Mouse (Mus musculus) heart, adult 2 months (tissue): ENCODE measurements around the gene Plxnc1. TPM values are rescaled to one million over a fixed set of nuclear protein-coding genes. Genes with fewer than 3 reads are reported as not detected.
A peak's percentile ranks its signal among the peaks of the same experiment; 100 is the strongest.

Experiments
- DNase-seq, 2 experiments: peaks; one replicate each; pipeline ENCODE4 v3.0.0; 2021
- H3K27ac ChIP-seq: fragments of 200-600 bp; 2 replicates; pipeline ENCODE4 v1.8.1; 2022
- H3K27me3 ChIP-seq: fragments of 200-500 bp; 2 replicates; pipeline ENCODE4 v1.6.1; 2012; ENCODE audit warnings: mild to moderate bottlenecking, low read length, inconsistent platforms, mixed read lengths; ENCODE audit not compliant: control insufficient read depth, insufficient read depth
- H3K36me3 ChIP-seq: fragments of 200-500 bp; 2 replicates; pipeline ENCODE4 v1.6.1; 2012; ENCODE audit warnings: low read length, inconsistent platforms; ENCODE audit not compliant: control insufficient read depth, insufficient read depth
- H3K4me1 ChIP-seq: fragments of 200-500 bp; 2 replicates; pipeline ENCODE4 v1.6.1; 2011; ENCODE audit warnings: low read length; ENCODE audit not compliant: control insufficient read depth, insufficient read depth
- H3K4me3 ChIP-seq: fragments of 200-600 bp; 2 replicates; pipeline ENCODE4 v1.8.1; 2022
- H3K79me2 ChIP-seq: fragments of 200-500 bp; replicated peaks from 2 replicates; pipeline ENCODE4 v1.6.1; 2012; ENCODE audit warnings: mild to moderate bottlenecking, inconsistent platforms, low read length, moderate library complexity, mixed read lengths; ENCODE audit not compliant: control insufficient read depth, insufficient read depth
- H3K9ac ChIP-seq: fragments of 200-500 bp; 2 replicates; pipeline ENCODE4 v1.6.1; 2012; ENCODE audit warnings: low read depth, mild to moderate bottlenecking, control low read depth, inconsistent platforms, low read length, mixed read lengths
- CTCF ChIP-seq: fragments of 200-600 bp; IDR thresholded peaks from 2 replicates; pipeline ENCODE4 v1.8.1; 2022; ENCODE audit warnings: antibody characterized with exemption, mild to moderate bottlenecking, moderate library complexity
- EP300 ChIP-seq: fragments of 200-500 bp; IDR thresholded peaks from 2 replicates; pipeline ENCODE4 v1.6.1; 2011; ENCODE audit warnings: low read depth, low read length, control low read depth; ENCODE audit not compliant: insufficient read depth
- POLR2A ChIP-seq: fragments of 200-500 bp; IDR thresholded peaks from 2 replicates; pipeline ENCODE4 v1.6.1; 2011; ENCODE audit warnings: mild to moderate bottlenecking, low read depth, low read length, control low read depth; ENCODE audit not compliant: insufficient read depth
- WGBS: fragments of 180-500 bp; shearing (Covaris S2); methylation state at CpG from one replicate; pipeline ENCODE4 v1.1.7; 2018; 5-methylcytosine and 5-hydroxymethylcytosine counted together
- intact Hi-C: fragments of 180-260 bp; cut with DNase I; formaldehyde crosslinking; loops from one replicate; pipeline ENCODE4 v1.15.1; 2025
- polyA plus RNA-seq: library from polyadenylated mRNA; depleted of rRNA; stranded (reverse); fragments of >200 nt; gene quantifications from 2 replicates; pipeline ENCODE4 v1.2.3, GENCODE M21; 2012
- total RNA-seq, 2 experiments: library from RNA; stranded (reverse); gene quantifications; 2 replicates each; pipeline ENCODE4 v1.2.3; 2021

Plxnc1 gene
- total and polyA plus RNA-seq, 3 experiments: 0.84 to 2.3 (median 2.0) TPM

DNA sequence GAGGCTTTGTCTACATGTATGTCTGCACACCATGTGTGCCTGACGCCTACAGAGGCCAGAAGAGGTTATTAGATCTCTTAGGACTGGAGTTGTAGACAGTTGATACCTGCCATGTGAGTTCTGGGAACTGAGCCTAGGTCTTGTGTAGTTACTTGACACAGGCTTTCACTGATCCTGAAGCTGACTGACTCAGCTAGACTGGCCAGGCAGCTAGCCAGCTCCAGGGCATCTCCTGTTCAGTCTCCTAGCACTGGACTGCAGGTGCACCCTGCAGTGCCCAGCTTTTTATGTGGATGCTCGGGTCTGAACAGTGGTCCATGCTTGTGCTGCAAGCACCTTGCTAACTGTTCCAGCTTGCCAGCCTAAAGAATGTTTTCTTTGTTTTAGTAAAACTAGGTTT, 197.6 kb downstream of the Plxnc1 start:
- H3K79me2 ChIP-seq: no peaks in the 10 kb centered on the region
- intact Hi-C loops: no loop called here
- no peak for TF ChIP-seq EP300
- no peak for TF ChIP-seq CTCF

GRCm38 (mm10) chr10:94741459-94741858, 203.2 kb downstream of the Plxnc1 start:
- intact Hi-C loops: no loop called here
- no peak for TF ChIP-seq CTCF
- no peak for TF ChIP-seq EP300
- no peak for TF ChIP-seq POLR2A
- Histone ChIP-seq H3K27me3 (no peaks in the 10 kb centered on the region), H3K4me1 (no peaks in the 10 kb centered on the region), H3K27ac (no peak overlapping the region), H3K4me3 (no peak overlapping the region), H3K9ac (no peak overlapping the region), H3K79me2 (no peaks in the 10 kb centered on the region), H3K36me3 (no peaks in the 10 kb centered on the region)
- DNase-seq: no peak
- 96% methylated on average over 3 of the region's 3 CpGs for WGBS

More for the DNA sequence above, 197.6 kb downstream of the Plxnc1 start:
- H3K27me3 ChIP-seq: no peaks in the 10 kb centered on the region
- H3K9ac ChIP-seq: no peak overlapping the region
- H3K27ac ChIP-seq: no peak overlapping the region
- H3K36me3 ChIP-seq: no peaks in the 10 kb centered on the region
- WGBS: 80% methylated on average over 2 of the region's 2 CpGs
- peak; percentile 17 to 25 for DNase-seq
- no peak overlapping the region for H3K4me3 ChIP-seq
- H3K4me1 ChIP-seq: no peaks in the 10 kb centered on the region
